Mouse (Mus musculus) right cerebral cortex, postnatal 25 days (tissue): Measurements from ENCODE around the gene Hbb-bh1.
"Not testable (repeated sequence)": the region's sequence is repeated elsewhere in the genome, so short reads cannot be mapped to it uniquely, and the experiment has no call there.

Experiments used
- DNase-seq: peaks from one replicate; pipeline ENCODE4 v3.0.0; 2022

Hbb-bh1 gene

DNA sequence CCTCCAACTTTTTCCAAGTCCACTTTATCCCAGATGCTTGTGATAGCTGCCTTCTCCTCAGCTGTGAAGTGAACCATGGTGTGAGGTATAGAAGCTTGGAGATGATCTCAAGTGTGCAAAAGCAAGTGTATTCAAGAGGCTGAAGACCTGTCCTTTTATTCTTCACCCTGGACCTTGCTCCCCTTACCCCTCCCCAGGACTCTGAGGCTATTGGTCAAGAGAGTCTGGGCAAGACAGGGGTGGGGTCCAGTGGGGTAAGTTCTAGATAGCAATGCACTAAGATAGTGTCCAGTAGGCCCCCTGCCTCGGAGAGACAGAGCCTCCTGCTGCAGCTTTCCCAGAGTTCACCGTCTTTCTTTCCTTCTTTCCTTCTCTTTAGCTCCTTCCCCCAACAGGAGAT lies at the start of gene Hbb-bh1:
Hbb-bh1 (minus strand) TSS at position 131 of the 400 bp plus-strand sequence.
- DNase-seq: no peak

DNA sequence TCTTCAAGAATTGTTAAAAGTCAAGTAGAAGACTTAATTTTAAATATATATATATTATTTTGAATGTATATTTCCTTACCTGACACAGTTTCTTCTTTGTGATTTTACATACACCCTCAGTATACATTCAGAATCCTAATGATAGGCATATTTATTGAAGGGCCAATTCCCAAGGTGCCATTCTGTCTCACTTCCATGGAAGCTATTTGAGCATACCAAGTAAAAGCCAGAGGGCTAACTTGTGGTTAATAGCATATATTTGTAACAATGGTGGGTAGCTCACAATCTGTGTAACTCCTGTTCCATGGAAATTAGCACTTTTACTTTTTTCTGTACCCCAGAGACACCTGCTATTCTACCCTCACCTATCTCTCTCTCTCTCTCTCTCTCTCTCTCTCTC lies 43.2 kb upstream of the Hbb-bh1 start, which contains the start of gene Olfr66:
Olfr66 (minus strand) TSS at position 101 of the 400 bp plus-strand sequence.
- no peak for DNase-seq

DNA sequence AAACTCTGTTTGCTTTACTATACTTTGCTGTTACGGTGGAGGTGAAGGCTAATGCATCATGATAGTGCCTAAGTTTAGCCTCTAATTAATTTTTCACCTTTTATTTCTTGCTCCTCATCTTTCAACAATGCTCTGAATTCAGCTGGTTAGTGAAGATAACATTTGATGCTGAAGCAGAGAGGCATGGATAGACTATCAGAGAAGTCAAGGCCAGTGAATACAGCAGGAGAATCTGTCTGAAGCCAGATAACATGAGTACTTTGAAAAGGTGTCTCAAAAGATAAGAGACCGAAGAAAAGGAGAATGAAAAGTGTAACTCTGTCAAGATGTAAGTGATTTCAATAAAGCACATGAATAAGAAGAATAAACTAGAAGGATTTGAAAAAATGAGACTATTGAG lies 34.1 kb upstream of the Hbb-bh1 start:
- DNase-seq: no peak

DNA sequence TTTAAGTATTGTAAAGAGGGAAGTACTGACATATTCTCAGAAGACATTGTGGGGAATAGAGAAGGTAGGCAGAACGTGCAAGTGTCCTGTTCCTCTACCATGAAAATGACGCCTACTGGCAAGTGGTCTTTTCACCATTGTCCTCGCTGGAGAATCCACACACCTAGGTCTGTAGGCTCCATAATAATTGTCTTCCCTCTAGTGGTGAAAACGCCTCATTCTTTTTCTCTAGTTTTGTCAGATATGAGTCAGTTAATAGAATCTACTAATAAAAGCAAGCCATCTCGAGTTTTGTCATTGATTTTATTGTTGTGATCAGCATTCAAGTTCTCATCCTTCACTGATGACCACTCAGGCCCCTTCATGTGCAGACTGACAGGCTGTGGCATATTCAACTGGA lies 31.5 kb upstream of the Hbb-bh1 start:
- DNase-seq: no peak

DNA sequence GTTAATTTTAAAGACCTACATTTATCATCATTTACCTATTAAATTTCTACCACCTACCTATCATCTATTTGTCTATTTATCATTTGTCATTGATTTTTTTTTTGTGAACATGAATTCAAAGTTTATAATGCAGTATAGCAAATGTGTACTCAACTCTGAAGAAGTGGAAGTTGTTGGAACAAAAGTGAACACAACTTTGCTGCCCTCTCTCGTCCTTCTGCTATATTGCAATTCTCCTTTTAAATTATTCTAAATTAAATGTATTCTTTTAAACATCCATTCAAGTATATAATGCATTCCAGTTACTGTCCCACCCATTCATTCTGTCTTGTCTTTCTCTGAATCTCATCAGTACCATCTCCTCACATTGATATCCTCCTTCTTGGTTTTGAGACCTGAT lies 30.1 kb upstream of the Hbb-bh1 start:
- no peak for DNase-seq

DNA sequence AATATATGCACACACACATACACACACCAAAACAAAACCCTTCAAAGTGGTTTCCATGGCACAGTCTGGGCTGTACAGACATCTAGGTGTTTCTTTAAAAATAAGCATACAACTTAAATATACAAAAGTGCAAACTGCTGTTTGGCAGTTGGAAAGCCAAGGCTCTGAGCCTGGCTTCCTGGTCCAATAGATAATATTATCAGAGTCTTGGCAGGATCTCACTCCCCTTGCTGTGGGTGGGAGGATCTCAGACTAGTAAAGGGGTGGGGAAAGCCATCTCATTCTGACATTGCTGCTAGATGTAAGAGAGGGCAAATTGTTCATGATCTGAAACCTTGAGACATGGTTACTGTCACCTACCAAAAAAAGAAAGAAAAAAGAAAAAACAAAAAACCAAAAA lies 27.7 kb upstream of the Hbb-bh1 start:
- DNase-seq: no peak

DNA sequence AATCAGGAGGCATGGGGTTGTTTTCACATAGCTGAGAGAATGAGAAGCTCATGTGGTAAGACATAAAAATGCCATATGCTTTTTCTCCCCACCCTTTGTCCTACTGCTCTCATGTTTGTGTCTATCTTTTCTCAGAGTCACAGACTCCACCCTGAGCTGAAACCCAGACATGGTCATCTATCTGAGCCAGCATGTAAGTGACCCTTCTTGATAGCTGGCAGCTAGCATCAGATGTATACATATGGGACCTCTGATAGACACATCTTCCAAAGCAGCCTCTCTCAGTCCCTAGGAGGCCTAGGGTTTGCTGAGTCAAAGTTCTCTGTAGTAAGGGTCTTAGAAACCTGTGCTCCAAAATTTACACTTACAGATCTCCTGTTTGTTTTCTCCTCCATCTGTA lies 22.8 kb upstream of the Hbb-bh1 start:
- no peak for DNase-seq

DNA sequence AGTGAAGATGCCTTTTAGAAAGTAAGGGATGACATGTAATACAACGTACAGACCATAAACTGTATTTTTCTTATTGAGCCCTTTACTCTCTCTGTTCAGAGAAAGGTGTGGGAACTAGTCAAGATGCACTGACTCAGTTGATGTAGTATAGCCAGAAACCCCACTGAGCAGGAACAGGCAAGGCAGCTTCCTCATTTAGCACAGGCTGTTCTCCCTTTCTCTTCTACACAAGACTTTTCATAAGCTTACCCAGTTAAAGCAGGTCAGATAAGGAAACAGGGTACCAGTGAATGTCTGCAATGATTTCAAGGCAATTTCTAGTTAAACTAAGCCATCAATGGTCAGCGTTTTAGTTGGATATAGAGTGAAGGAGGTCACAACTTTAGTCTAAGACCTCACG lies 18.6 kb upstream of the Hbb-bh1 start:
- DNase-seq: no peak

DNA sequence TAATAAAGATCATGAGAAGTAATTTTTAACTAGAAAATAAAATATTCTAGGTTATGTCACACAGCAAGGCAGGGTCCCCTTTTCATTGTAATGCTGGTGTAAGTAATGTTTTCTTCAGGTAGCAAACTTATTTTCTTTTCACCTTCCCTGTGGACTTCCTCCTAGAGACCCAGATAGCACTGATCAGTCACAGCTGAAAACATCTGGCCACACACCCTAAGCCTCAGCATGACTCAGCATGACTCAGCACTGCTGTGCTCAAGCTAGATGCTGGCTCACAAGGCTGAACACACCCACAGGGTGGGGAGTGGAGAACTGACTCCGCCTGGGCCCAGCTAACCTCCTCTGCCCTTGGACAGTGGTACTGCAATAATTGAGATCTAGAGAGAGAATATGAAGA lies 17.9 kb upstream of the Hbb-bh1 start:
- no peak for DNase-seq

DNA sequence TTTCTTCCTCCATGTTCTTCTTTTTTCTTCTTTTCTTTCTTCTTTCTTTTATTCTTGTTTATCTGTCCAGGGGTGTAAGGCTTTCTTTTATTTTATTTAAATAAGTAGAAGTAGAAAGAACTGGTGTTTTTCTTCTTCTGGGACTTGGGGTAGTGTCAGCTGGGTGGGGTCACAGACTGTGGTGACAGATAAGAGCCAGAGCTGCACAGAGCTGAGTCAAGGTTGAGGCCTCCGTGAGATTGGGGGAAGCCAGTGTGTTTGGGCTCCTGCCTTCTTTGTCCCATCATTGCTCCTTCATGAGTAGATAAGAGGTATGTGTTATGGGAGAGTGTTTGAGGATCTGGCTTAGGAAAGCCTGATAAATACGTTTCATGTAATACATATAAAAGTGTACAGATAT lies 16.1 kb upstream of the Hbb-bh1 start:
- no peak for DNase-seq

DNA sequence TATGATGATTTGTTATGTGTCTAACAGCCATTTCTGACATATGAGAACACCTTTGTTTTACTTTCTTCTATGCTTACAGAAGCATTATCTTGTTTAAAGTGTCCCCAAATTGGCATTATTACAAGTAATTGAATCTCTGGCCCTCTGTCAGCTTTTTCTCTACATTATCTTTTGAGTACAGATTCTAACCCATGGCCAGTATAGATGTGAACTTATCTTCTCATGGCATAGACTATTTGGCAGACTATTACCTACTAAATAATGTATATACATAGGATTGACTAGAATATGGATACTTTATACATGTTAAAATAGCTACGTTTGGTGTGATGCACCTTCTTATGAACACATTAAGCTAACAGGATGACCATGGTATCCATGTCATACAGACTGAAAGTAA lies 11.7 kb upstream of the Hbb-bh1 start:
- DNase-seq: no peak

DNA sequence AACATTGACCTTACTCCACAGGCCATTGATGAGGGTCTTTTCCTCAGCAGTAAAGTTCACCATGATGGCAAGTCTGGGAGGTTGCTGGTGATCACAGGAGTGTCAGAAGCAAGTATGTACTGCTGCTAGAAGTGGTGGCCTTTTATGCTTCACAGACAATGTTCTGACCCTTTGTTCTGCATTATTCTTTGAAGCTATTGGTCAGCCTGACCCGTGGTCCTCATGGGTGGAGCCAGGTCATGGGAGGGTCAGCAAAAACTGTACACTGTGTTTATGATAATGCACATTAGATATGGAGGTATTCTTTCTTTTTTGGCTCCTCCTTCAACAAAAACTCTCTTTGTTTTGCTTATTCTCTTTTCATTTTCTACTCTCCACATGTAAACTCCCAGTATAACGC lies 10.1 kb upstream of the Hbb-bh1 start, which contains the start of gene Hbb-y:
Hbb-y (minus strand) TSS at position 127 of the 400 bp plus-strand sequence.
- DNase-seq: no peak

DNA sequence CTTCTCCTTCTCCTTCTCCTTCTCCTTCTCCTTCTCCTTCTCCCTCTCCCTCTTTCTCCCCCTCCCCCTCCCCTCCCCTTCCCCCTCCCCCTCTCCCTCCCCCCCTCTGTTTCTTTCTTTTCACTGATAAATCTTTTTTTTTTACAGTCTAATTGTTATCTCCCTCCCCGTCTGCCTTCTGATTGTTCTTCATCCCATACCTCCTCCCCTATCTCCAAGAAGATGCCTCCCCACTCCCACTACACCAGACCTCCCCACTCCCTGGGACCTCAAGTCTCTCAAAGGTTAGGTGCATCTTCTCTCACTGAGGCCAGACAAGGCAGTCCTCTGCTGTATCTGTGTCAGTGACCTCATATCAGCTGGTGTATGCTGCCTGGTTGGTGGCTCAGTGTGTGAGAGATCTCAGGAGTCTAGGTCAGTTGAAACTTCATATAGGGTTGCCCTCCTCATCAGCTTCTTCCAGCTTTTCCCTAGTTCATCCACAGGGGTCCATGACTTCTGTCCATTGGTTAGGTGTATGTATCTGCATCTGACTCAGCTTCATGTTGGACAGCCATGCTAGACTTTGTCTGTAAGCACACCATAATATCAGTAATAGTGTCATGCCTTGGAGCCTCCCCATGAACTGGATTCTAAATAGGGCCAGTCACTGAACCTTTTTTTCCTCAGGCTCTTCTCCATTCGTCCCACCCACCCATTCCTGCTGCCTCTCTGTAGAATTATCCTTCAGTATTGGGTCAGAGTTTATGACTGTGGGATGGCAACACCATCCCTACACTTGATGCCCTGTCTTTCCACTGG lies 1.8 kb upstream of the Hbb-bh1 start:
- DNase-seq: no peak

DNA sequence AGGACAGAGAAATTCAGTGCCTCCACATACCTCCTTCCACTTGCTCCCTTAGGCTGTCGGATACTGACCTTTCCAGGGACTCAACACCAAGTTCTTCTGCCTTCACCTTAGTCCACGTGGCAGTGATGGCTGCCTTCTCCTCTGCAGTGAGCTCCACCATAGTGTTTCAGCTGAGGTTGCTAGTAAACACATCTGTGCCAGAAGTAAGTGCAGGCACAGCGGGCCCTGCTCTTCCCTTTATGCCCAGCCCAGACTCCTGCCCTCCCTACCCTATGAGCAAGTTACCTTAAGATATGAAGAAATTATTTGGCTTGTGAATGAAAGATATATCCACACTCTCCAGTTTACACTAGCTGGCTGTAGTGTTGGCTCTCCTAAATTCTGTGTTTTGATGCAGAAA lies 2.7 kb downstream of the Hbb-bh1 start, which contains the start of gene Hbb-bh2:
Hbb-bh2 (minus strand) TSS at position 253 of the 400 bp plus-strand sequence.
- no peak for DNase-seq

DNA sequence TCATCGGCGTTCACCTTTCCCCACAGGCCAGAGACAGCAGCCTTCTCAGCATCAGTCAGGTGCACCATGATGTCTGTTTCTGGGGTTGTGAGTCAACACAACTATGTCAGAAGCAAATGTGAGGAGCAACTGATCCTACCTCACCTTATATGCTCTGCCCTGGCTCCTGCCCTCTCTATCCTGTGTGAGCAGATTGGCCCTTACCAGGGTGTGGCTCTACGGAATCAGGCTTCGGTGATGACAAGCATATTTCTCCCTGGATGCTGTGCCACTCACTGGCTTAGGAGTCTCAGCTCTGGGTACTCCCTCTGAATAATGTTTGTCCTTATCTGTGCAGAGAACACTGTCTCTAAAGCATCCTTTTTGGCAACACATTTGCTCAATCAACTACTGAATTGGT lies 15.2 kb downstream of the Hbb-bh1 start, which contains the start of gene Hbb-bs:
Hbb-bs (minus strand) TSS at position 289 of the 400 bp plus-strand sequence.
- DNase-seq: no peak

DNA sequence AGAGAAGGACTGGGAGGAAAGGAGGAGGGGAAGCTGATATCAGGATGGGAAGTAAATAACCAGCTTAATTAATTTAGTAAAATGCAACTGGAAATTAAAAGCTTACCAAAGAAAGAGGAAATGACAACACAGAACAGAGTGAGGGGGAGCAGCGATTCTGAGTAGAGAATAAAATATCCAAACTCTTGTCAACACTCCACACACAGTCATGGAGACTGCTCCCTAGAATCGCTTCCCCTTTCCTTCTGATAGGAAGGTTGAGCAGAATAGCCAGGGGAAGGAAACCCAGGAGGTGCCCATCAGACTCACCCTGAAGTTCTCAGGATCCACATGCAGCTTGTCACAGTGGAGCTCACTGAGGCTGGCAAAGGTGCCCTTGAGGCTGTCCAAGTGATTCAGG lies 15.8 kb downstream of the Hbb-bh1 start:
- not testable (repeated sequence) for DNase-seq

DNA sequence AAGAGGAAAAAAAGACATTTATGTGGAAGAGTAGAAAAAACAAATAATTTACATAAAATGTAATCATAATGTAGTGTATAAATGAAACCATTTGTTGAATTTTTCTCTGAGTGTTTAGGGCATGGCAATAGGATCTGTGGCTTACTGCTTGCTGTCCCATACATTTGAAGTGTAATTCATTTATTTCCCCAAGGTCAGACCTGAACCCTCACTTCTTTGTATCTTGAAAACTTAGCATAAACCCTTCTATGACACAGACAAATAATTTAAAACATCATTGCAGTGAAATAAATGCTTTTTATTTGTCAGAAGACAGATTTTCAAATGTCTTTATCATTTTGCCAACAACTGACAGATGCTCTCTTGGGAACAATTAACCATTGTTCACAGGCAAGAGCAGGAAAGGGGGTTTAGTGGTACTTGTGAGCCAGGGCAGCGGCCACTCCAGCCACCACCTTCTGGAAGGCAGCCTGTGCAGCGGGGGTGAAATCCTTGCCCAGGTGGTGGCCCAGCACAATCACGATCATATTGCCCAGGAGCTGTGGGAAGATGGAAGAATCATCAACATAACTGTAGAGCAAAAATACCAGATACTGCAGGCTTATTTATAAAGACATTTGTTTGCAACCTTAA lies 16.6 kb downstream of the Hbb-bh1 start:
- no peak for DNase-seq

DNA sequence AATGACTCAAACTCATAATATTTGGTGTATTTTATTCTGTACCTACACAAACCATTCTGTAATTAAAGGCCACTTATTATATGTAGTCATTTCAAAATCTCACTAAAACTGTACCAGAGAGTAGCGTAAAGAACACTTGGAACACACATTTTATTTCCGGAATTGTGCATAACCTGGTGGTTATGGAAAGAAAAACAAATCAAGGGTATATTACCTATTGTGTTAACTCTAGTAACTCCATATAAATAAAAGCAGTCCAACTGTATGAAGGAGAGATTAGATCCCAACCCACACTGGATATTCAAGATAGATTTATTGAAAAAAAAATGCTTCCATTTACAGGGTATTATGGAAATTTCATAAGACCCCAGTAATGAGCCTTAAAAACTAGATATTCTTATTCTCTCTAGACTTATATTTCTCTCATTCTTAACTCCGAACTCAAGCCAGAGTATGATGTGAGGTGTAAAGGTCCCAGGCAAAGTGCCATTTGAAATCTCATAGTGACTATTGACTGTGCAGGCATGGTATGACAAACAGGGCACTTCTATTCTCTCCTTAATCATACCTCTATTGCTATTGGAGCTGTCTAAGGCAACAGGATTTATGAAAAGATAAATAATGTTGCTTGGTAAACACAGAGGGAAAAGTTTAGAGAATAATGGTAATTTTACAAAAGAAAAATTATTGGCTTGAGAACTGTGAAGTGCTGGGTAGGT lies 17.3 kb downstream of the Hbb-bh1 start:
- no peak for DNase-seq

DNA sequence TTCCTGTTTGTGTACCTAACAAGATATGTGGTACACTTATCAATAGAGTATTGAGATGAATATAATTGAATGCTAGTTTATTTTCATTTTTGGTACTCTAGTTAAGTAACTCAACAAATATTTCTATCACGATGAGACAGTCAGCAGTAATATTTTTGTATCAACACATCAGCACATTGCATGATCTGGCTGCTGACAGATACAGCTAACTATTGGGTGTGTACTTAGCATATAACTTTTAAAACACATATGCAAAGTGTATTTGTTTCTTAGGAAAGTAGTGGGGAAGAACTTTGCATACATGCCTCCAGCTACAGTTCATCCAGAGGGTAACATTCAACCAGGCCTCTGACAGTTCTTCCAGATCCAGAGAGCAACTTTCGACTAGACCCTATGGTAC lies 18.4 kb downstream of the Hbb-bh1 start:
- DNase-seq: no peak

DNA sequence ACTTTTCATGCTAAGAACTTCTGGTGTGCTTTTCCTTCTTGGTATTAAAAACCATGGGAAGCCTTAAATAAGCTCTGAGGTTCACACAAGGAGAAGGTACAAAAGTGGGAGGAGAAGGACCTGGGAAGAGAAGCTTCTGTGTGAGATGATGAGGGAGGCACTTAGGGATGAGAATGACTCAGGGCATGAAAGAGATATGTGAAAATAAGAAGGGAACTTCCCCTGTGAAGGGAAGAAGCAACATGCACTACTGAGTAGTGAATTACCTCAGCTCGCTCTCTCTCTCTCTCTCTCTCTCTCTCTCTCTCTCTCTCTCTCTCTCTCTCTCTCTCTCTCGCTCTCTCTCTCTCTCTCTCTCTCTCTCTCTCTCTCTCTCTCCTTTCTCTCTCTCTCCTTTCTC lies 27.9 kb downstream of the Hbb-bh1 start:
- DNase-seq: not testable (repeated sequence)

DNA sequence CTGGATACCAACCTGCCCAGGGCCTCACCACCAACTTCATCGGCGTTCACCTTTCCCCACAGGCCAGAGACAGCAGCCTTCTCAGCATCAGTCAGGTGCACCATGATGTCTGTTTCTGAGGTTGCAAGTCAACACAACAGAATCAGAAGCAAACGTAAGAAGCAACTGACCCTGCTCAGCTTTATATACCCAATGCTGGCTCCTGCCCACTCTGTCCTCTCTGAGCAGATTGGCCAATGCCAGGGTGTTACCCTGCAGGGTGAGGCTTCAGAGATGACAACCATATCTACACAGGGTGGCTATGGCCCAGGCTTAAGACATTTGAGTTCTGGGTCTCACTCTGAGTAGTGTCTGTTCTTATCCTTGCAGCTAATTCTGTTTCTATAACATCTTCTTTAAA lies 29.2 kb downstream of the Hbb-bh1 start, which contains the start of gene Hbb-bt:
Hbb-bt (minus strand) TSS at position 231 of the 400 bp plus-strand sequence.
- DNase-seq: no peak

DNA sequence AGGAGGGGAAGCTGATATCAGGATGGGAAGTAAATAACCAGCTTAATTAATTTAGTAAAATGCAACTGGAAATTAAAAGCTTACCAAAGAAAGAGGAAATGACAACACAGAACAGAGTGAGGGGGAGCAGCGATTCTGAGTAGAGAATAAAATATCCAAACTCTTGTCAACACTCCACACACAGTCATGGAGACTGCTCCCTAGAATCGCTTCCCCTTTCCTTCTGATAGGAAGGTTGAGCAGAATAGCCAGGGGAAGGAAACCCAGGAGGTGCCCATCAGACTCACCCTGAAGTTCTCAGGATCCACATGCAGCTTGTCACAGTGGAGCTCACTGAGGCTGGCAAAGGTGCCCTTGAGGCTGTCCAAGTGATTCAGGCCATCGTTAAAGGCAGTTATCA lies 29.8 kb downstream of the Hbb-bh1 start:
- not testable (repeated sequence) for DNase-seq

DNA sequence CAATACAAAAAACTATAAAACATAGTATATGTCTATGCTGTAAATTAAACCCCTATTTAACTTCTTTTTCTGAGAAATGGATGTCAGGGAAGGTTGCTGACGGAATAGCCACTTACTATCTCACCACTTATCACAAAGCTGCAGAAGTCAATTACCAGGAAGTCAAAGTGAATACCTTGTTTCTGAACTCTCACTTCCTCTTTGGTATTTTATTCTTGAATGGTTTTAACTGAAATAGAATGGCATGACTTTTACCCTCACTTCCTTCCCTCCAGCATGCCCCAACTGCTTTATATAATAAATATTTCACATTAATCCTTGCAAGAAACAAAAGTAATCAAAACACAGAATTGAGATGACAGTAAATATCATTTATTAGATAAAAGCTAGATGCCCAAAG lies 30.8 kb downstream of the Hbb-bh1 start:
- DNase-seq: no peak
